Mouse (Mus musculus) stomach, postnatal 0 days (tissue): ENCODE data around the gene Kri1.

Source experiments
- CTCF ChIP-seq: IDR thresholded peaks from 2 replicates; pipeline ENCODE4 v1.5.1; 2016; ENCODE audit warnings: antibody characterized with exemption, low read depth, mild to moderate bottlenecking, moderate library complexity
- EP300 ChIP-seq: optimal IDR thresholded peaks from 2 replicates; pipeline ENCODE3; 2016; ENCODE audit warnings: antibody characterized with exemption

GRCm38 (mm10) chr9:21275013-21275710, 12.6 kb downstream of the Kri1 start:
- TF ChIP-seq CTCF (no peak), EP300 (no peak)
